Mouse (Mus musculus) B cell, adult 2 months (primary cell): ENCODE measurements around the gene Supt4a.

ENCODE experiments used
- DNase-seq, 2 experiments: peaks; one replicate each; pipeline ENCODE4 v3.0.0; 2022

Supt4a gene

DNA sequence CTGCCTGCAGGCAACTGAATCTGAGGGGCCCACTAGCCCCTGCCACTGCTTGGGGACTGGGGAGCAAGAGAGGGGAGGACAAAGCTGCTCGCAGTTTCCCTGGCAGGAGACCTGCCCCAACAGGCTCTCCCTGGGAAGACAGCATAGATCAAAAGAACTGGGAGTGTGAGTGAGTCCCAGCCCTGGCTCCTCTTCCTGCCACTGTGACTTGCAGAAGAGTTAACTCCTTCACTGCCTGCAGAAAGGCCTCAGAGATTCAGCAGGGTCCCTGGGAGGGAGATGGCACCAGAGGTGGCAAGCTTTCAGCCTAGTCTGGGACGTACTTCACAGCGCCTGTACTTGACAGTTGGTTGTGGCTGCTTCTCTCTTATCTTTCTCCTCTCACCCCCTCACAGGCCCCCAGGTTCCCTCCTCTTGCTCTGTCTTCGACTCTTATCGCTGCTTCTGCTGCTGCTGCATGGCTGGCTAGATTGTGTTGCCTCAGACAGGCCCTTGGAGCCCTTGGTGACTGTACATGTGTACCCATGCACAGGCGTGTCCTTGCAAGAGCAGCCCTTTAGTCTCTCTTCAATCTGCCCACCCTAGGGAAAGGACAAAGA, 11.3 kb upstream of the Supt4a start:
- no peak for DNase-seq

GRCm38 (mm10) chr11:87727021-87727420, 10.3 kb upstream of the Supt4a start:
- DNase-seq = no peak

GRCm38 (mm10) chr11:87727471-87727870, 9.9 kb upstream of the Supt4a start:
- no peak for DNase-seq

DNA sequence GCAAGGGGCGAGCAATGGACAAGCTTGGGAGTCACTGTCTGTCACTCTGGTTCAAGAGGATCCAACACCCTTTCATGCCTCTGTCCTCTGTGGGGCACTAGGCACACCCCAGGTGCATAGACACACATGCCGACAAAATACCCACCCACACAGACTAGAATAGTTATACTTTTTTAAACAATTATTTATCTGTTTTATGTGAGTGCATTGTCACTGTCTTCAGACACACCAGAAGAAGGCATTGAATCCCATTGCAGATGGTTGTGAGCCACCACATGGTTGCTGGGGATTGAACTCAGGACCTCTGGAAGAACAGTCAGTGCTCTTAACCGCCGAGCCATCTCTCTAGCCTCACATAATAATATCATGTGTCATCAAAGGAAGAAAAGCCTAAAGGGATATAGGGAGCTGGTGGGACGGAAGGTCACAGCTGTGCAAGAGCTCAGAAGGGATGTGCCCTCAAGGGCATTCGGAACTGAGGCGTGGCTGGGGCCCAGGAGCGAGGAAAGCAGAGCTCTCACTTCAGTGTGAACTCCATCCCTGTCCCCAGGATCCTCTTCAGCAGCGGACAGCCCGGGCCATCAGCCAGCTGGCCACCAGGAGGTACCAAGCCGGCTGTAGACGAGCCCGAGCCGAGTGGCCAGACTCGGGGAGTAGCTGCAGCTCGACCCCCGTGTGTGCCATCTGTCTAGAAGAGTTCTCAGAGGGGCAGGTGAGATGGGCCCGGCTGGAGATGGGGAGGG, 8.3 kb upstream of the Supt4a start:
- DNase-seq = no peak

DNA sequence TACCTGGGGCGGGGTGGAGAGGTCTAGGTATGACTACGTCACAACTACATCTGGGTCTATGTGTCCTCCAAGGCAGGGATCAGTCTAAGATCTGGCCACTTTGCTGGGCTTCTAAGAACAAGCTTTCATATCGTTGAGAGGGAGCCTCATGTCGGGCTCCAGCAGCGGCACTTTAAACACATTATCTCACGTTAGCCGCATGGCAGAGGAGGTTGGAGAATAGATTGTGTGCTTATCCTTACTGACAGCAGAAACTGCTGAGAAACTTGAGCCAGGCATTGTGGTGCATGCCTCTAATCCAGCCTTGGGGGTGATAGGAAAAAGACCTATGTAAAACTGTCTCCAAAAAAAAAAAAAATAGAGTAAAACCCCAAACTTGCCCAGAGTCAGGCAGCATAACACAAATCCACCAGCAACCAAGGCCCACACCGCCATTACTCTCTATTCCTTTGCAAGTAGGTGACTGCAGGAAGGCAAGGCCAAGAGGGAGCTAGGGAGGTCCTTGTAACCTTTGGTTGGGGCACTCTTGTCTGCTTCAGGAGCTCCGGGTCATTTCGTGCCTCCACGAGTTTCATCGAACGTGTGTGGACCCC, 7.7 kb upstream of the Supt4a start:
- no peak for DNase-seq

GRCm38 (mm10) chr11:87730652-87731310, 6.6 kb upstream of the Supt4a start:
- no peak for DNase-seq

- peak; percentile 25 to 33 for DNase-seq
Observed at GRCm38 (mm10) chr11:87734346-87734745, 3.0 kb upstream of the Supt4a start.

DNA sequence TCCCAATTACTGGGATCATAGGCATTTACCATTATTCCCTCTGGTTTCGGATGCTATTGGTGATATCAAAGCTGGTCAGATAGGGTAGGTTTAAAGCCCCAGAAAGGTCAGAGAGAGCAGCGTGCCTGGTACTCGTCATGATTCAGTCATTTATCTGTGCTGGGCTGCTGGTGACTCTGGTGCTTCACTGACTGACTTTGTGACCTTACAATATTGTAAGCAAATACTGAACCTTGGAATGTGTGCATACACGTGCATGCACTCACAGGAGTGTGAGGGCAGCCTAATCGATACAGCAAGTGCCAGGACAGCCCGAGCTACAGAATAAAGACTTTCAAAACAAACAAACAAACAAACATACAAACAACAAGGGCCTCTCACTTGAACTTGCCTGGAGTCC, 1.7 kb upstream of the Supt4a start:
- DNase-seq = no peak

- DNase-seq = peak; percentile 57 to 59
Observed at GRCm38 (mm10) chr11:87736647-87737134, 661 bp upstream of the Supt4a start.

- DNase-seq = no peak
Observed at GRCm38 (mm10) chr11:87743691-87744090, 6.3 kb downstream of the Supt4a start.

DNA sequence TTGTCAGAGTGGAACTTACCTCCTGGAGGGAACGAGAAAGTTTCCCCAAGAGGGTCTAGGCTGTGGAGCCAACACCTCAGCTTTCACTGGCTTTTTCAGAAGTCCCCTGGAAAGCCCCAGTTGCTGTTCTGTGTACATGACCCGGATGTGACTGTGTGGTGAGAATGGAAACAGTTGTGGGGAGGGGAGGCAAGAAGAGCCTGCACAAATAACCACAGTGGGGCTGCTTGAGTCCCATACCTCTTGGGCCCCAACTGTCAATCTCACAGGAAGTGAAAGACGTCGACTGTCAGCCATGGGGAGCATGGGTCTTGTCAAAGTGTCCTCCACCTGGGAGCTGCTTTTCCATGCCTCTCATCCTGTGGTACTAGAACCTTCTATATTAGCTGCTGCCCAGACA, 7.6 kb downstream of the Supt4a start:
- peak; percentile 75 to 79 for DNase-seq

GRCm38 (mm10) chr11:87745632-87746555, 8.5 kb downstream of the Supt4a start:
- peak in 1 of 2 experiments; percentile 19 for DNase-seq

DNA sequence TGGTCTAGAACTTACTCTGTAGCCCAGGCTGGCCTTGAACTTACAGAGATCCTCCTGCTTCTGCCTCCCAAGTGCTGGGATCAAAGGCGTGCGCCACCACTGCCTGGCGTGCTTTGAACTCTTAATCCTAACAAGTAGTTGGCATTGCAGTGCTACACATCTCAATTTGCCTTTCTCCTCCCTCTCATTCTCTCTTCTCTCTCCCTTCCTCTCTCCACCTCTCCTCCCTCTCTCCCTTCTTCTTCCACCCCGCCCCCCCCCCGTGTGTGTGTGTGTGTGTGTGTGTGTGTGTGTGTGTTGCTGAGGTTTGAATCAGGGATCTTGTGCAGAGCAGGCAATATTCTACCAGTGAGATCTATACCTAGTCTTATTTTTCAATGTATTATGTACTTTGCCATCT, 10.0 kb downstream of the Supt4a start:
- DNase-seq = no peak

DNA sequence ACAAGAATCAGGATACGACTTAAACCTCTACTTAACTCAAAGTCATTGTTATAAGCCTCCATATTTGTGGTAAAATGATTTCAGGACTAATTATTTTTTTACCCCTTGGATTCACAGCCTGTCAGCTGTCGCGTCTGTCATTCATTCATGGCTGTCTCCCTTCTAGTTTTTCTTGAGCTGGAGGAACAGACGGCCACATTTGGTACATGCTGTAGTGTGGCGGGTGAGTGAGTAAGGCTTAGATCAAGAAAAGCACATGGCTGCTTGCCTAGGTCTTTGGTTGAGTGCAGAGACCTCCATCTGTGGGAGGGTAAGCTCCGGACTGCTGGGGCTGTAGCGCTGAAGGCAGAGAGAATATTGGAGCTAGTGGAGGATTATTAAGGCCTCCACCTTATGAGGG, 10.4 kb downstream of the Supt4a start:
- no peak for DNase-seq

- DNase-seq = peak; percentile 84 to 87
Observed at GRCm38 (mm10) chr11:87748132-87749119, 11.1 kb downstream of the Supt4a start.

DNA sequence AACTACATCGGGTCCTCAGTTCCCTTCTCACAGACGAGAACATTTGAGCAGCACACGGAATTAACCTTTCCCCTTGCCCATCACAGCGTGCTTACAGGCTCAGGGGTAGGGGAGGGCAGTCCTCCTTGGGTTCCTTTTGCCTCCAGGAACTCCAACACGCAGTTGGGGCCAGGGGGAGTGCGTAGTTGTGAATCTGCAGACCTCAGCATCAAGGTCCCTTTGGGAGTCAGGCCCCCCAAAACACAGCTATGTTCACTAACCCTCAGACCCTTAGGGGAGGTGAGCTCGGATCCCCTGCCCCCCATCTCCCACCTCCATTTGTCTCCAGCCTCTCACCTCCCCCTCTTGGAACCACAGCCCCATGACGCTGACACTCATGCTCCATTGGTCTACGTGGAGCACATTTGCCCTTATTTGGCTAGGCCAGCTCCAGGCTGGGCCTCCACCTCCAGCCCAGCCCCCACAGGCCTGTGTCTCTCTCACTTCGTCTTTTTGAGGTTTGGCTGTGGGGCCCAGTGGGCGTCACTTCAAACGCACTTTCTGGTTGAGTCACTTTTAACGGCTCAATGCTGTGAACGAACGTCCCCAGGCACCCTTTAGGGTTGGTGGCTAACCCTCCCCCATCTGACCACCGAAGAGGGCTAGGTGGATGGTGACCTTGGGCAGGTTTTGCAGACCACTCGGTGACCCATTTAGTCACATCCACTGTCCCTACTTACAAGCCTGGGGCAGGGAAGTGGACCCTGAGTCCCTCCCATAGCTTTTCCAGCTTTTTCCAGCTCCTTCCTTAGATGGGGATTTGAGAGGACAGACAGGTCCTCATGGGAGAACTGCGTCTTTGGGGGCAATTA, 12.1 kb downstream of the Supt4a start:
- peak; percentile 92 to 96 for DNase-seq

- DNase-seq = no peak
Observed at GRCm38 (mm10) chr11:87750043-87750421, 12.7 kb downstream of the Supt4a start.

DNA sequence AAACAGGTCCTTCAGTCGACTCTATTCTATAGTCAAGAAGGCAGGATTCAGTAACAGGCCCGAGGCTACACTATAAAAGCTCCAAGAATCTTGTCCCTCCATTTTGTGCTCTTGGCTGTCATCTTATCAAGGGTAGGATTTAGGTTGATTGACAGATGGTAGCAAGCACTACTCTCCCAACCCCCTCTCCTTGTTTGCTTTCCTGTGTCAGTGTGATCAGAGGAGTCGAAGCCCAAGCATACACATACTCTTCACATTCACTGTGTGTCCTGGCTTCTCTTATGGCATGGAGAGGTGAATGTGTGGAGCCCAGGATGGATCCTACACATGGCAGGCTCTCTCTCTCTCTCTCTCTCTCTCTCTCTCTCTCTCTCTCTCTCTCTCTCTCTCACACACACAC, 13.2 kb downstream of the Supt4a start:
- no peak for DNase-seq

DNA sequence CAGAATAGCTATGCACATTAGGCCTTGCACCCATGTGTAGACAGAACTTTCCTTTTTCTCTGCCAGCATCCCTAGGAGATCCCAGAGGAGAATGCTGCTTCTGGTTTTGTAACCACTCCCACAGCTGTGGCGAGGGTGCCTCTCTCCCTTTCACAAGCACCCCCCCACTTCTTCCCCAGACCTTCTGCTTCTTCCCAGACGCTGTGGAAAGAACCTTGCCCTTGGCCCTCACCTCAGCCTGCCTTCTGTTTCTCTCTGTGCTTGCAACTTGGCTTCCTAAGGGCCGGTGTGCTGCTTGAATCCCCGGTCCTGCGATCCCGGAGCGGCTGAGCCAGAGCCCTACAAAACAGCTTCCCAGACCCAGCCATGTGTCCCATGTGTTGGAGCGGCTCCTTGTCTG, 13.7 kb downstream of the Supt4a start:
- no peak for DNase-seq

DNA sequence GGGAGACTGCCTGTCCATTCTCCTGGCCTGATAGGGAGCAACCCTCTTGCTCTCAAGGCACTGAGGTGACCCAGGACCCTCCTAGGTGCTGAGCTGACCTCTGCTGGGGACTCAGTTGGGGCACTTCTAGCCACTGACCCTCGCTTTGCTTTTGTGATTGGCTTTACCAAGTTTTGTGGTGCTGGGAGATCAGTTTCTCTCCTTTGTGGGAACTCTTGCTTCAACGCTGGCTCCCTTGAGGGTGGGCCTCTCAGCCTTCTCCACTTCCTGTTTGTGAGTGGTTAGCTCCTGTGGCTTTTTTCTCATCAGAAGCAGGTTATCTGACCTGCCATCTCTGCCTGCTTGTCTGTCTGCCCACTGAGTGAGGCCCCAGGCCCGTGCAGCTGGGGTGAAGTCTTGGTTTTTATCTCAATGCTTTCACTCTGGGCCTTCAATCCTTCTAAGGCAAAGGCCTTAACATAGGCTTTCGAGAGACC, 14.2 kb downstream of the Supt4a start:
- DNase-seq = peak; percentile 65
